Mouse (Mus musculus) cortical plate, adult 2 months (tissue): ENCODE data around the gene Sox6. TPM values are rescaled to one million over a fixed set of nuclear protein-coding genes. Genes with fewer than 3 reads are reported as not detected.

Experiments used
- H3K27ac ChIP-seq: fragments of 200-500 bp; 2 replicates; pipeline ENCODE4 v1.5.1; 2012; ENCODE audit warnings: low read length, control low read depth, inconsistent platforms; ENCODE audit not compliant: insufficient read depth
- H3K4me1 ChIP-seq: fragments of 200-500 bp; 2 replicates; pipeline ENCODE4 v1.6.1; 2011; ENCODE audit warnings: low read length; ENCODE audit not compliant: control insufficient read depth, insufficient read depth
- H3K4me3 ChIP-seq: fragments of 200-500 bp; 2 replicates; pipeline ENCODE4 v1.5.1; 2011; ENCODE audit warnings: mild to moderate bottlenecking, low read length, control low read depth; ENCODE audit not compliant: insufficient read depth
- CTCF ChIP-seq: fragments of 200-500 bp; IDR thresholded peaks from 2 replicates; pipeline ENCODE4 v1.5.1; 2011; ENCODE audit warnings: mild to moderate bottlenecking, control low read depth, low read length; ENCODE audit not compliant: insufficient read depth; ENCODE audit errors: extremely low read depth
- POLR2A ChIP-seq: fragments of 200-500 bp; IDR thresholded peaks from 2 replicates; pipeline ENCODE4 v1.6.1; 2011; ENCODE audit warnings: mild to moderate bottlenecking, low read length, control low read depth; ENCODE audit not compliant: insufficient read depth; ENCODE audit errors: extremely low read depth
- polyA plus RNA-seq: library from polyadenylated mRNA; depleted of rRNA; stranded (reverse); fragments of >200 nt; gene quantifications from 2 replicates; pipeline ENCODE4 v1.2.3, GENCODE M21; 2012

The Sox6 gene
- polyA plus RNA-seq, 1 experiment = 9.8 TPM

- Histone ChIP-seq H3K27ac (no peak overlapping the region), H3K4me3 (no peak overlapping the region), H3K4me1 (no peaks in the 10 kb centered on the region)
- no peak for TF ChIP-seq POLR2A
- TF ChIP-seq CTCF = no peak
These were observed 90.7 kb downstream of the Sox6 start for GRCm38 (mm10) chr7:115947916-115948315.

- no peak overlapping the region for H3K27ac ChIP-seq
- no peak overlapping the region for H3K4me3 ChIP-seq
- no peak for TF ChIP-seq POLR2A
- no peak for TF ChIP-seq CTCF
- no peaks in the 10 kb centered on the region for H3K4me1 ChIP-seq
These were observed 92.0 kb downstream of the Sox6 start for GRCm38 (mm10) chr7:115946559-115946958.

DNA sequence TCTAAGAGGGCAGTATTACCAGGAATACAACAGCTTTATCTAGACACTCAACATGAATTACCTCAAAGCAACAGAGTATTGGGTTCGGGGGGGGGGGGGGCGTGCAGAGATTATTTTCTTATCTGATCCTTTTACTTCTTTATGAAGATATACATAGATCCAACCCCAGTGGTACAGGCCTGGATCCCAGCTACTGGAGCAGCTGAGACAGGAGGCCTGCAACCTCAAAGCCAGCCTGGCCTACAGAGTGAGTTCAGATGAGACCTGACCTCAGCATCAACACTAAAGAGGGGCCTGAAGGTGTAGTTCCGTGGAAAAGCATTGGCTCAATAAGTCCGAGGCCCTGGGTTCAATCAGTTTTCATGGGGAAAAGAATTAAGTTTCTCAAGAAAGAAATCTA, 93.1 kb downstream of the Sox6 start:
- TF ChIP-seq CTCF (no peak), POLR2A (no peak)
- no peak overlapping the region for H3K27ac ChIP-seq
- no peaks in the 10 kb centered on the region for H3K4me1 ChIP-seq
- H3K4me3 ChIP-seq = no peak overlapping the region

GRCm38 (mm10) chr7:115944250-115944649, 94.3 kb downstream of the Sox6 start:
- H3K4me3 ChIP-seq = no peak overlapping the region
- H3K27ac ChIP-seq = no peak overlapping the region
- H3K4me1 ChIP-seq = no peaks in the 10 kb centered on the region
- TF ChIP-seq CTCF (no peak), POLR2A (no peak)

DNA sequence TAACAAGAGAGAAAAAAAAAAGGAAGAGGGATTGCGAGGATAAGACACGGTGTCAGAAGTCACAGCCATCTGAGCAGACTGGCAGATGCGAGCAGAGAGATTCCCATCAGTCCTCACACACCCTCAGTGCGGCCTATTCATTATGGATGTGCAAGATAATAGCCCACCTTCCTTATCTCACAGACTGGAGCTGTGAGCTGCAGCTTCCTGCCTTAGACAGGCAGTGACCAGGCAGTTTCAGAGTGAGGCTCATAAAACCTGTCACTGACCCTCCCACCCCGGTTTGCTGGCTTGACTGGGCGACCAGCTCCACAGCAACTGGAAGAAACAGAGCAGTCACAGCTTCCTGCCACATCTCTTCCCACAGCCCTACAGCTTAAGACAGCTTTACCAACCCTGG, 96.8 kb downstream of the Sox6 start:
- Histone ChIP-seq H3K4me3 (no peak overlapping the region), H3K27ac (no peak overlapping the region), H3K4me1 (no peaks in the 10 kb centered on the region)
- TF ChIP-seq CTCF (no peak), POLR2A (no peak)

- Histone ChIP-seq H3K4me3 (no peak overlapping the region), H3K27ac (no peak overlapping the region), H3K4me1 (no peaks in the 10 kb centered on the region)
- TF ChIP-seq CTCF (no peak), POLR2A (no peak)
These were observed 99.3 kb downstream of the Sox6 start for GRCm38 (mm10) chr7:115939292-115939691.

DNA sequence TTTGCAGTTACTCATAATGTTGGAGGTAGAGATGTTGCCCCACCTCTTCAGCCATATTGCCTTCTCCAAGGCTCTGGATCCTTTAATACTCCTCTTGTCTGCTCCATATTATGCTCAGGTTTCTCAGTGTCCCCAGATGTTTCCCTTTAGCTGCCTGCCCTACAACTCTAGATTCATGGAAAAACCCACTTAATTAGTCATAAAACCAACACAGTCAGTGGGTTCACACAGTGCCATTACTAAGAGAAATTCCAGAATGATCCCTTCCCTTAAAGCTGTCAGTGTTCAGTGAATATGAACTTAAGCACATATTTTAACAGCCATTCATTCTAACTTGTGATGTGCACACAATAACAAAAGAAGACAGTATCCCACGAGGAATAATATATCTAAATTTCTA, 101.7 kb downstream of the Sox6 start:
- Histone ChIP-seq H3K4me1 (no peaks in the 10 kb centered on the region), H3K27ac (no peak overlapping the region), H3K4me3 (no peak overlapping the region)
- TF ChIP-seq POLR2A = no peak
- no peak for TF ChIP-seq CTCF

DNA sequence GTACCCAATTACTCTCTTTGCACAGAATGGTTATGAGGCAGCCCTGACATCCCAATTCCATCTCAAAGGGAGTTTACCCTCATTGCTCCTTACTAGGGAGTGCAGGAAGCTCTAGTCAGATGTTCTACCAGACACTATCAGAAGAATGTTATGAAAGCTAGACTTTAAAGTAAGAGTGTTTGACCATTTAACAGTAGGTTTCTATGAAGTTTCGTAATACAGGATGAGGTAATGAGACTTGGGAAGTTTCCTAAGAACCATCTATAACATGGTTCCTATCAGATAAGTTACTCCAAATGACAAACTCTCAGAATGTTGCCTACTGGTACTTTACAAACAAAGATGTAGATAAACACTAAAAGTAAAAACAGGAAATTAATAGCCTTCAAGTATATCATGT, 123.3 kb downstream of the Sox6 start:
- TF ChIP-seq POLR2A = no peak
- no peak for TF ChIP-seq CTCF
- H3K4me3 ChIP-seq = no peak overlapping the region
- H3K27ac ChIP-seq = no peak overlapping the region
- H3K4me1 ChIP-seq = no peaks in the 10 kb centered on the region

DNA sequence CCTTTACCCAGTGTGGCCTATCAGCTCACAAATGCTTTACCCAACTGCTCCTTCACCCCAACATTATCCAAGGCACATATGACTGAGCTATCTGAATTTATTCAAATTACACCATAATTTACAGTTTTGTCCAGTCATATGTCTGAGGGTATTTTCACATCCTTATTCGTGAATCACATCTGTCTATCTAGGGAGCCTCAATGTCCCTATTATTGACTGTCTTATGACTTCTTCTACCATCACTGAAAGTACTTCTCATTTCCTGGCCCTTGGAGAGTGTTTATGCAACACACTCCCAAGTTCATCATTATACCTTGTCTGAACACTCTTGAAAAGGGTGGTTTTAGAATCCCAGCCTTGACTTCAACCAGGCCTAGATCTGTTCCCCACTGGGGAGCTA, 128.3 kb downstream of the Sox6 start:
- TF ChIP-seq CTCF = no peak
- no peak for TF ChIP-seq POLR2A
- Histone ChIP-seq H3K4me1 (no peaks in the 10 kb centered on the region), H3K4me3 (no peak overlapping the region), H3K27ac (no peak overlapping the region)

DNA sequence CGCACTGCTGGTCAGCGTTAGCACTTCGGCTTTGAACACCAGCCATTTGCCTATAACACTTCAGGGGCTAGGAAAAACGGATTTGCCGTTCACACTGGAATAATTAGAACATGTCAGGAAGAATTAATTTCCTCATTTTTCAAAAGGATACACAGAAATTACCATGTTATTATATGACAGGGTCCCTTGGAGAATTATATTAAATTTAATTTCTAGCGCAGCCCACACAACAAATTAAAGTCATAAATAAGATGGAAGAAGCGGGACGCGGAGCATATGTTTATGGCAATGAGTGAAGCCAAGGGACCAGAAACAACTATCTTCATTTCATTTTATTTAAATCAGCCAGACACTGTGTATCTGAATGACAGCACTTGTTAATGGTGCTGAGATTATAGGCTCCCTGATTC, 133.8 kb downstream of the Sox6 start:
- H3K4me3 ChIP-seq = no peak overlapping the region
- H3K27ac ChIP-seq = no peak overlapping the region
- TF ChIP-seq POLR2A = no peak
- no peak for TF ChIP-seq CTCF

More for the DNA sequence above, 133.8 kb downstream of the Sox6 start:
- no peaks in the 10 kb centered on the region for H3K4me1 ChIP-seq
